Mouse (Mus musculus): ENCODE measurements around the gene Arl9. TPM values are rescaled to one million over a fixed set of nuclear protein-coding genes. Genes with fewer than 3 reads are reported as not detected.

Arl9 gene
- total RNA-seq (2014; rRNA removed; ENCODE audit: low replicate concordance), result not detected in 2 replicates
- polyA plus RNA-seq (2015; fragmentation: Nextera tagmentation; extraction: Ambion mirVana), result not detected in 2 replicates

DNA sequence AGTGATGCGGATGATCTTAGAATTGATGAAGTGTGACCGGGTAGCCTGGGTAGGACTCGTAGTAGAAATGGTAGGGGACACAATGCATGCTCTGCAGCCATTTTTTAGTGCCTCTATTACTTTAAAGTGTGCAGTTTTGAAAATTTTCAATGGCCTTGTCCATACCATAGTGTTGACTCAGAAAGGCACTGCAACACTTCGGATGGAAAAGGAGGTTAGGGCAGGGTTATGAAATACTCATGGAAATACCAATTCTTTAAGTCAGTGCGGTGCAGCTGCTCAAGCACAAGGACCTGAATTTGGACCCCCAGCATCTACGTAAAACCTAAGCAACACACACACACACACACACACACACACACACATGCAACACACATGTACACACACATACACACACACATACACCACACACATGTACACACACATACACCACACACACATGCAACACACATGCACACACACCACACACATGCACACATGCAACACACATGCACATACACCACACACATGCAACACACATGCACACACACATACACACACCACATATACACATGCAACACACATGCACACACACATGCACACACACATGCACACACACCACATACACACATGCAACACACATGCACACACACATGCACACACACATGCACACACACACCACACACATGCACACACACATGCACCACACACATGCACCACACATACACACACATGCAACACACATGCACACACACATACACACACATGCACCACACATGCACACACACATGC is at the start of gene Arl9:
TSS of gene Arl9 (plus strand) at position 5 of the 771 bp plus-strand sequence.
- 92% methylated on average over 6 of the region's 6 CpGs for WGBS
- no peak for DNase-seq (ENCODE audit: low spot score)
- no peak within 1 kb of the TSS for H3K27ac ChIP-seq (ENCODE audit: low read depth)
- no peak for ATAC-seq (ENCODE audit: insufficient read depth, low read depth)
- H3K4me2 ChIP-seq (ENCODE audit: low read depth, low read length), result no peak within 1 kb of the TSS
- TF ChIP-seq EP300 (IDR thresholded peaks at IDR 0.05; ENCODE audit: low read depth) (no peak), CTCF (IDR thresholded peaks at IDR 0.05; ENCODE audit: low read depth) (no peak)
- no peak within 1 kb of the TSS for H3K9ac ChIP-seq (replicated peaks; ENCODE audit: low read depth, low read length)
- no peak within 1 kb of the TSS for H3K4me3 ChIP-seq (ENCODE audit: low read depth, low read length)
- no peaks in the 10 kb centered on the region for H3K4me1 ChIP-seq (ENCODE audit: control insufficient read depth, insufficient read depth)
- peaks cover 16% of the 10 kb centered on the region for H3K36me3 ChIP-seq (replicated peaks; ENCODE audit: control insufficient read depth, insufficient read depth, low read length)
- no peaks in the 10 kb centered on the region for H3K9me3 ChIP-seq (replicated peaks; ENCODE audit: control insufficient read depth, low read length)
- no peaks in the 10 kb centered on the region for H3K27me3 ChIP-seq (ENCODE audit: control insufficient read depth, insufficient read depth, low read length)

DNA sequence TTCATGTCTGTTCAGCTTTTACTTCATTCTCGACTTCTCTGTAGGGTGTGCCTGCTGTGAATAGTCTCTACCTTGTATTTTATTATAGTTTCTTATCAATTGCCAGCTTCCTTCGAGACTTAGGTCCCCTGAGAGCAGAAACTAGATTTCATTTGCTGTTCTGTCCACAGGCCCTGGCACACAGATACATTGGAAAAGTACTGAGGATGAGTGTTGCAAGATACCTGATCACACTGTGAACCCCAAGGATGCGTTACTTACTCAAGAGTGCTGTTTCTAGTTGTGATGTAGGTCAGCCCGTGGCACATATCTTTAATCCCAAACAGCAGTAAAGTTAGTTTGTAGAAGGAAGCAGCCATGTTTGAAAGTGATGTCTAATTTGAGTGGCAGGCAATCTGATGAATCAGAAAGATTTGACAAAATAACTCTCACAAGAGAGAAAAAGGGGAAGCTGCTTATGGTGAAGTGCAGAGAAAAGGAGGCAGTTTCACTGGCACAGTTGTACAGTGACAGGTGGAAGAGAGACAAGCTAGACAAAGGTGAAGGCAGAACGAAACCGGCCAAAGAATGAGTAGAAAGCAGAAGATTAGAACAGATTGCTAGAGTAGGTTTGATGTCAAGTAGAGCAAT is 49.5 kb upstream of the Arl9 start:
- Histone ChIP-seq H3K9ac (replicated peaks; ENCODE audit: low read depth, low read length) (no peak overlapping the region), H3K9me3 (replicated peaks; ENCODE audit: control insufficient read depth, low read length) (no peaks in the 10 kb centered on the region), H3K4me3 (ENCODE audit: low read depth, low read length) (no peak overlapping the region), H3K36me3 (replicated peaks; ENCODE audit: control insufficient read depth, insufficient read depth, low read length) (peaks cover 29% of the 10 kb centered on the region), H3K4me1 (ENCODE audit: control insufficient read depth, insufficient read depth) (peaks cover 24% of the 10 kb centered on the region), H3K4me2 (ENCODE audit: low read depth, low read length) (no peak overlapping the region), H3K27me3 (ENCODE audit: control insufficient read depth, insufficient read depth, low read length) (no peaks in the 10 kb centered on the region), H3K27ac (ENCODE audit: low read depth) (0 out of 2 replicates have a peak overlapping the region, but pooled peaks have one; percentile 23)
- no peak for TF ChIP-seq EP300 (IDR thresholded peaks at IDR 0.05; ENCODE audit: low read depth)
- no peak for TF ChIP-seq CTCF (IDR thresholded peaks at IDR 0.05; ENCODE audit: low read depth)
- DNase-seq (ENCODE audit: low spot score) (no peak), ATAC-seq (ENCODE audit: insufficient read depth, low read depth) (no peak)
- WGBS, result 65% methylated on average over 6 of the region's 6 CpGs

DNA sequence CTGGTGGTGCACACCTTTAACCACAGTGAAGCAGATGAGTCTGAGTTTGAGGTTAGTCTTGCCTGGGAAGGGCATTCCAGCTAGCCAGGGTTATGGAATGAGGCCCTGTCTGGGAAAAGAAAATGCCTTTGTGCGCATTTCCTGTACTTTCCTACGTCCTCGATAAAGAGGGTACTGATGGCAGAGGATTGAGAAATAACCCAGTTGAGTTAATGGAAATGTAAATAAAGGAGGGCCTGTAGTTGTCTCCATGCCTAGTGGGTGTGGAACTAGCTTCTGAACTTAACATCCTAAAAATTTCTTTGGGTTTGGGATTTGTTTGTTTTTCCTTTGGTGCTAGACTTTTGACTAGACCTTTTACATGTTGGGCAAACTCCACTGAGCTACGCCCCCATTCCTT is 48.4 kb upstream of the Arl9 start:
- Histone ChIP-seq H3K4me2 (ENCODE audit: low read depth, low read length) (no peak overlapping the region), H3K27me3 (ENCODE audit: control insufficient read depth, insufficient read depth, low read length) (no peaks in the 10 kb centered on the region), H3K9ac (replicated peaks; ENCODE audit: low read depth, low read length) (no peak overlapping the region), H3K4me1 (ENCODE audit: control insufficient read depth, insufficient read depth) (peaks cover 14% of the 10 kb centered on the region), H3K36me3 (replicated peaks; ENCODE audit: control insufficient read depth, insufficient read depth, low read length) (peaks cover 39% of the 10 kb centered on the region), H3K27ac (ENCODE audit: low read depth) (no peak overlapping the region), H3K4me3 (ENCODE audit: low read depth, low read length) (no peak overlapping the region), H3K9me3 (replicated peaks; ENCODE audit: control insufficient read depth, low read length) (no peaks in the 10 kb centered on the region)
- DNase-seq (ENCODE audit: low spot score), result peak; percentile 21
- TF ChIP-seq EP300 (IDR thresholded peaks at IDR 0.05; ENCODE audit: low read depth) (no peak), CTCF (IDR thresholded peaks at IDR 0.05; ENCODE audit: low read depth) (no peak)
- no peak for ATAC-seq (ENCODE audit: insufficient read depth, low read depth)
- WGBS, result 66% methylated on average over 4 of the region's 4 CpGs

DNA sequence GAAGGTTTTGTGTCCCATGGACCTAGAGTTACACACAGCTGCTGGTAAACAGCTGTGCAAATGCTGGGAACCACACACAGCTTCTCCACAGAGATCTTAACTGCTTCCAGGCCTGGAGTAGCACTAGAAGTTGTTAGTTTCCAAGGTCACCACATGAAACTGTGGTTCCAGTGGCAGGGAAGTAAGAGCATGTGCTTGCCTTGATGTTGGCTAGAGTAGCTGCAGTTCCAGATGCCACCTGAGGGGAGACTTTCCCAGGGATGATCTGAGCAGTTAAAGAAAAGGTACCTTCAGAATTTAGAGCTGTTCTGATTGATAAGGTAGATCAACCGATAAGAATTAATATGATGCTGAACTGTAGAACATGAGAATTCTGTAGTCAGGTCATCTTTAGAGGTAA is 45.9 kb upstream of the Arl9 start:
- H3K9ac ChIP-seq (replicated peaks; ENCODE audit: low read depth, low read length), result no peak overlapping the region
- H3K4me1 ChIP-seq (ENCODE audit: control insufficient read depth, insufficient read depth), result peaks cover 5% of the 10 kb centered on the region; the same call in 1 of the 2 replicates
- no peak overlapping the region for H3K4me3 ChIP-seq (ENCODE audit: low read depth, low read length)
- no peaks in the 10 kb centered on the region for H3K27me3 ChIP-seq (ENCODE audit: control insufficient read depth, insufficient read depth, low read length)
- H3K27ac ChIP-seq (ENCODE audit: low read depth), result no peak overlapping the region
- TF ChIP-seq CTCF (IDR thresholded peaks at IDR 0.05; ENCODE audit: low read depth), result 0 out of 2 replicates have a peak, but pooled peaks have one; percentile 4
- TF ChIP-seq EP300 (IDR thresholded peaks at IDR 0.05; ENCODE audit: low read depth), result no peak
- no peak for DNase-seq (ENCODE audit: low spot score)
- 93% methylated on average over 1 of the region's 1 CpGs for WGBS
- no peak for ATAC-seq (ENCODE audit: insufficient read depth, low read depth)
- no peaks in the 10 kb centered on the region for H3K9me3 ChIP-seq (replicated peaks; ENCODE audit: control insufficient read depth, low read length)
- H3K36me3 ChIP-seq (replicated peaks; ENCODE audit: control insufficient read depth, insufficient read depth, low read length), result peaks cover 64% of the 10 kb centered on the region
- H3K4me2 ChIP-seq (ENCODE audit: low read depth, low read length), result no peak overlapping the region

DNA sequence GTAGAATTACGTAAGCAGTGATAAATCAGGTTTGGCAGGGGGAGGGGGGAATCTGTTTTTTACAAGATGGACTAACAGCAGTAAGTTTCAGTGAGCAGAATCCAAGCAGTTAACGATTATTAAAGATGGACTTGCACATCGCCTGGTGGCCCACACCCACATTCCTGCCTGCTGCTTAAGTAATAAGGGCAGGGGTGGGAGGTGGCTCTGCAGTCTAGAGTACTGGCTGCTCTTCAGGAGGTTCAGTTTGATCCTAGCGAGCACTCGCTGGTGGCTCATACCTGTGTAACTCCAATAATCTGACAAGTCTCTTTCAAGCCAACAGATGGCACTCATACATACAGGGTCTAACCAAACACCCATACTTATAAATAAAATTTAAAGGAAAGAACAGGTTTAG is 44.3 kb upstream of the Arl9 start:
- 85% methylated on average over 5 of the region's 5 CpGs for WGBS
- H3K36me3 ChIP-seq (replicated peaks; ENCODE audit: control insufficient read depth, insufficient read depth, low read length), result peaks cover 81% of the 10 kb centered on the region
- ATAC-seq (ENCODE audit: insufficient read depth, low read depth) (no peak), DNase-seq (ENCODE audit: low spot score) (no peak)
- no peak overlapping the region for H3K4me2 ChIP-seq (ENCODE audit: low read depth, low read length)
- no peak overlapping the region for H3K4me3 ChIP-seq (ENCODE audit: low read depth, low read length)
- TF ChIP-seq CTCF (IDR thresholded peaks at IDR 0.05; ENCODE audit: low read depth) (no peak), EP300 (IDR thresholded peaks at IDR 0.05; ENCODE audit: low read depth) (no peak)
- H3K4me1 ChIP-seq (ENCODE audit: control insufficient read depth, insufficient read depth), result no peaks in the 10 kb centered on the region
- no peaks in the 10 kb centered on the region for H3K9me3 ChIP-seq (replicated peaks; ENCODE audit: control insufficient read depth, low read length)
- H3K27ac ChIP-seq (ENCODE audit: low read depth), result no peak overlapping the region
- no peak overlapping the region for H3K9ac ChIP-seq (replicated peaks; ENCODE audit: low read depth, low read length)
- no peaks in the 10 kb centered on the region for H3K27me3 ChIP-seq (ENCODE audit: control insufficient read depth, insufficient read depth, low read length)
